Mouse (Mus musculus): ENCODE measurements around the gene Dzip1l. TPM values are rescaled to one million over a fixed set of nuclear protein-coding genes. Genes with fewer than 3 reads are reported as not detected.

Dzip1l gene
- total RNA-seq, 2 experiments from 2014 or later: 3.3 to 4.3 TPM

Other genes with a start within 250 kb of the Dzip1l start
- 1 to 10 TPM; 6.2 to 7.1 TPM for gene Mras, start 192.1 kb upstream of the Dzip1l start, total RNA-seq (2021)
- gene Nme9, start 178.0 kb upstream of the Dzip1l start, total RNA-seq (2021): under 1 TPM in 1 of 2 experiments, not detected in 1; 0.85 TPM
- 10 to 100 TPM; 16.8 to 17.3 TPM for gene Armc8, start 60.6 kb upstream of the Dzip1l start, total RNA-seq (2021)
- gene Dbr1, start 53.7 kb upstream of the Dzip1l start, total RNA-seq (2021): 1 to 10 TPM; 5.6 to 6.9 TPM
- gene A4gnt, start 17.0 kb upstream of the Dzip1l start, total RNA-seq (2021): not detected
- not detected for gene Cldn18, start 87.8 kb downstream of the Dzip1l start, total RNA-seq (2021)
- gene Sox14, start 246.7 kb downstream of the Dzip1l start, total RNA-seq (2021): not detected